Mouse (Mus musculus) splenic B cell, adult 2 months (primary cell): Measurements from ENCODE around the gene BC107364.
"Not testable (repeated sequence)": the region's sequence is repeated elsewhere in the genome, so short reads cannot be mapped to it uniquely, and the experiment has no call there.

Source experiments
- DNase-seq: peaks from one replicate; pipeline ENCODE4 v3.0.0-alpha.2; 2011; ENCODE audit warnings: low read depth, low spot score
- H3K27me3 ChIP-seq: 2 replicates; pipeline ENCODE4 v1.6.1; 2012; ENCODE audit warnings: mild to moderate bottlenecking, low read length, moderate library complexity, mixed read lengths; ENCODE audit not compliant: control insufficient read depth, poor library complexity, insufficient read depth, severe bottlenecking
- H3K36me3 ChIP-seq: 2 replicates; pipeline ENCODE4 v1.6.1; 2012; ENCODE audit warnings: mild to moderate bottlenecking, low read length, moderate library complexity, mixed read lengths; ENCODE audit not compliant: control insufficient read depth, poor library complexity, insufficient read depth, severe bottlenecking

The BC107364 gene

DNA sequence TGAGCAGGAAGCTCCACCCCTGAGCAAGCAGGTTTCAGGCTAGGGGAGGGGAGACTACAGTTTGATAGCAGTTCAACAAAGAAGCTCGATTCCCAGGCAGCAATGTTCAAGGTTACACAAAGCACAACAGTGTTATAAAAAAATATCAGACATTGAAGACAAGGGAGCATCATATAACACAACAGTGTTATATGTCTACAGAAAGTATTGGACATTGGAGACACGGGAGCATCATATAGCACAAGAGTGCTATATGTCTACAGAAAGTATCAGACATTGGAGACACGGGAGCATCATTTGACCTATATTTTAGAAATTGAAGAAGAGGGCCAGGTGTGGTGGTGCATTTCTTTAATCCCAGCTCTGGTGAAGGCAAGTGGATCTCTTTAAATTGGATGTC is 25.0 kb upstream of the BC107364 start:
- DNase-seq: no peak
- H3K36me3 ChIP-seq: no peaks in the 10 kb centered on the region
- no peaks in the 10 kb centered on the region for H3K27me3 ChIP-seq

DNA sequence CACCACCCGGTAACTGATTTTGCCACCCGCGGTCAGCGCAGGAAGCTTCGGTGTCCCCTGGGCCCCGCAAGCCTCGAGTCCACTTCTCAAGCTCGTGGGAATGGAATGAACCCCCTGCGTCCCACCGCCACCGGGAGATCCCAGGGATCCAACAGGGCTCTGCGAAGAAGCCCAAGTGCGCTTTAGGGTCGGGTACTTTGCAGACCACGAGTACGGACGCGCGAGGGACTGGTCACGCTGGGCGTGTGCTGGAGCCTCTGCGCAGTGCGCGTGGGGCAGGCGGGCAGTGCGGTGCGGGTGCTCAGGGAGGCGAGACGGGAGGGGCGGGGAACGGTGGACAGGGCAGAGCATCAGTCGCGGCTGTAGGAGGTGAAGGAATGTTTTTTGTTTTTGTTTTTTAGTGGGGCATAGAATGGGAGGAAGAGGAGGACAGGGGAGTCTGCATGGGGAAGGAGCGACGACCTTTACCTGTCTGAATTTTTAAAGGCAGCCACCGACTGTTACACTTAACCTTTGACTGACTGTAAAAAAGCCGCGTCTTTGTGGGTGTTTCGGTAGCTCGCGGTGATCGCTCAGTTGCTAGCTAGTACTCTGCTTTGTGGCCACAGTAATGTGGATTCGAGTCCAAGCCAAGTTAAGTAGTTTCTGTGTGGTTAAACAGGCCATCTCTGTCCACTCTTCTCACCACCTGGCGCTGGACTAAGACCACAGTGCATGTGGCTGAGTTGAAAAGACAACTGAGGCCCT is 23.0 kb upstream of the BC107364 start:
- DNase-seq: no peak
- H3K27me3 ChIP-seq: no peaks in the 10 kb centered on the region
- no peaks in the 10 kb centered on the region for H3K36me3 ChIP-seq

DNA sequence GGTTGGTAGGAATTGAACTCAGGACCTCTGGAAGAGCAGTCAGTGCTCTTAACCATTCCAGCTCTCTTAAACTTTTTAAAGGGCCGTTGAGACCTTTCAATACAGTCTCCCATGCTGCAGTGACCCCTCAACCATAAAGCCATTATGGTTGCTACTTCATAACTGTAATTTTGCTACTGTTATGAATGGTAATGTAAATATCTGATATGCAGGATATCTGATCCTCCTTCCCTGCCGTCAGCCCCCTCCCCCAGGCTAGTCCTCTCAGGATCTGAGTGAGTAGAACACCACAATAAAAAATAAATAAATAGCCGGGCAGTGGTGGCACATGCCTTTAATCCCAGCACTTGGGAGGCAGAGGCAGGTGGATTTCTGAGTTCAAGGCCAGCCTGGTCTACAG is 21.4 kb upstream of the BC107364 start:
- not testable (repeated sequence) for H3K27me3 ChIP-seq, DNase-seq, H3K36me3 ChIP-seq

DNA sequence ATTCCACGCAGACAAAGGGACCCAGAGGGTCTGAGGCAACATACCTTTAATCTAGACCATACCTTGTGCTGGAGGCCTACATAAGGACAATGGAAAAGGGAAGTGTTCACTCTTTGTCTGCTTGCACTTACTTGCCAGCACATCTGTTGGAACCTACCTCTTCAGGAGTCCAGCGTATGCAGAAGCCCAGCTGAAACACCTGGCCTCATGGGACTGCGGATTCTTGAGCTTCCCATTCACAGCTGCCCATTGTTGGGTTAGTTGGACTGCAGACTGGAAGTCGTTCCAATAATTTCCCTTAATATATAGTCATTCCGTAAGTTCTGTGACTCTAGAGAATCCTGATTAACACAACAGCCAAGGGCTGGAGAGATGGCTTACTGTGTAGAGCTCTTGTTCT is 20.0 kb upstream of the BC107364 start:
- no peak for DNase-seq
- Histone ChIP-seq H3K36me3 (no peaks in the 10 kb centered on the region), H3K27me3 (no peaks in the 10 kb centered on the region)

DNA sequence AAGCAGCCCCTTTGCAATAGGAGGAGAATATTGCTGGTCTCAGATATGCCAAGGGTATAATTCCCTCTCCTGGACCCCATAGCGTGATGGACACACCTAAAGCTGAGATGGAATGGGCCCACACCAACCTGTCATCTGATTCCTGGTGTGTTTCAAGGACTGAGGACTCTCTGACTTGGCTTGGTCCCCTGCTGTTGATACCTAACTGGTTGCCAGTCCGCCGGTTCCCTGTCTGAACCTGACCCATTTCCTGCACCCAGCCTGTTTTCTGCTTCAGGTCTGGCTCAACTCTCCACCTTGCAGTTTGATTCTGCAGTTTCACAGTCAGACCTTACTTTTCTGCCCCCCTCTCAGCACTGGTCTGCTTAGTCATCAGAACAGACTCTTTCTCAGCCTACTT is 17.5 kb upstream of the BC107364 start:
- Histone ChIP-seq H3K27me3 (no peaks in the 10 kb centered on the region), H3K36me3 (no peaks in the 10 kb centered on the region)
- DNase-seq: no peak

DNA sequence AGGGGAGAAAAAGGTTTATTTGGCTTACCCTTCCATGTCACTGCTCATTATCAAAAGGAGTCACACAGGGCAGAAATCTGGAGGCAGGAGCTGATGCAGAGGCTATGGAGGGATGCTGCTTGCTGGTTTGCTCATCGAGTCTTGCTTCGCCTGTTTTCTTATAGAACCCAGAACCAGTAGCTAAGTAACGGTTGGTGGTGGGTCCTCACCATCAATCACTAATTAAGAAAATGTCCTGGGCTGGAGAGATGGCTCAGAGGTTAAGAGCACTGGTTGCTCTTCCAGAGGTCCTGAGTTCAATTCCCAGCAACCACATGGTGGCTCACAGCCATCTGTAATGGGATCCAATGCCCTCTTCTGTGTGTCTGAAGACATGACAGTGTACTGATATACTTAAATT is 16.2 kb upstream of the BC107364 start:
- DNase-seq, H3K36me3 ChIP-seq, H3K27me3 ChIP-seq: not testable (repeated sequence)

DNA sequence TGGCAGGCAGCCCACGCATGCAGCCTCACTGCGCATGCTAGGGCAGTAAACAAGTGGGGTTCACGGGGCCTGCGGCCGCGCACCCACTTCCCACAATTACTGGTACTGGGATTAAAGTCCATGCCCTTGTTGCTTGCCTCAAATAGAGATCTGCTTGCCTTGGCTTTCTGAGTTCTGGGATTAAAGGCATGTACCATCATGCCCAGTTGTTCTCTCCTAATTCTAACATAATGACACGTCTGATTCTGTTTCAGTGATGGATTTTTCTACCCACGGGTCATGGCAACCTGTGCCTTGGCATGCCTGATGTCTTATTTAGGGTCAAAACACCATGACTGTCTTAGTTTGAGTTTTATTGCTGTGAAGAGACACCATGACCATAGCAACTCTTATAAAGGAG is 15.5 kb upstream of the BC107364 start:
- no peaks in the 10 kb centered on the region for H3K27me3 ChIP-seq
- no peaks in the 10 kb centered on the region for H3K36me3 ChIP-seq
- no peak for DNase-seq

DNA sequence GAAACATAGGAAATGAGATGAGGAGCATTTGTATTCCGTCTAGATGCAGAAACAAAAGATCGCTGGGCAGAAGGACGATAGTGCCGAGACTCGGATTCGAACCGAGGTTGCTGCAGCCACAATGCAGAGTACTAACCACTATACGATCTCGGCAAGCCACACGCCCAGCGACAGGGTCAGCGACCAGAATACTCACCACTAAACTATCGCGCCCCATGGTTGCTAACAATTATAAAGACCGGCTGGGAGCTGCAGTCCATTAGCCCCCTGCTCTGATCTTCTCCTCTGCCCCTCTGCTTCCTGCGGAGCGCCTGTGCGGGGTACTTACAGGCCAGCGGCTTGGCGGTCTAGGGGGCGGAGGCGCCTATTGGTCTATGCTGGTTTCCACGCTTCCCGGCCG is 11.8 kb upstream of the BC107364 start:
- H3K27me3 ChIP-seq: no peaks in the 10 kb centered on the region
- H3K36me3 ChIP-seq: no peaks in the 10 kb centered on the region
- no peak for DNase-seq

DNA sequence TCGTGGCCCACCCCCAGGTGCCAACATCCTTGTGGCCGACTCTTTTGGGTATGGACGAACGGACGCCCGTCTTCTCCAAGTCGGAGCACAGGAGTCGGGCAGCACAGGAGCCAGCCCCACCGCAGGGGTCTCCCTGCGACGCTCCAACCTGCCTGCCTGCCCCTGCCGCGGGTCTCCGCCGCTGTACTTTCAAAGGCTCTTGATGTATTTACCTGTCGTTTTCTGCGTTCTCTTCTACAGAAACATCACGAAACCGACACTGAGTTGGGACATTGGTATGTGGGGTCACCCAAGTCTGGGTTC is 8.4 kb upstream of the BC107364 start:
- not testable (repeated sequence) for DNase-seq, H3K36me3 ChIP-seq, H3K27me3 ChIP-seq

DNA sequence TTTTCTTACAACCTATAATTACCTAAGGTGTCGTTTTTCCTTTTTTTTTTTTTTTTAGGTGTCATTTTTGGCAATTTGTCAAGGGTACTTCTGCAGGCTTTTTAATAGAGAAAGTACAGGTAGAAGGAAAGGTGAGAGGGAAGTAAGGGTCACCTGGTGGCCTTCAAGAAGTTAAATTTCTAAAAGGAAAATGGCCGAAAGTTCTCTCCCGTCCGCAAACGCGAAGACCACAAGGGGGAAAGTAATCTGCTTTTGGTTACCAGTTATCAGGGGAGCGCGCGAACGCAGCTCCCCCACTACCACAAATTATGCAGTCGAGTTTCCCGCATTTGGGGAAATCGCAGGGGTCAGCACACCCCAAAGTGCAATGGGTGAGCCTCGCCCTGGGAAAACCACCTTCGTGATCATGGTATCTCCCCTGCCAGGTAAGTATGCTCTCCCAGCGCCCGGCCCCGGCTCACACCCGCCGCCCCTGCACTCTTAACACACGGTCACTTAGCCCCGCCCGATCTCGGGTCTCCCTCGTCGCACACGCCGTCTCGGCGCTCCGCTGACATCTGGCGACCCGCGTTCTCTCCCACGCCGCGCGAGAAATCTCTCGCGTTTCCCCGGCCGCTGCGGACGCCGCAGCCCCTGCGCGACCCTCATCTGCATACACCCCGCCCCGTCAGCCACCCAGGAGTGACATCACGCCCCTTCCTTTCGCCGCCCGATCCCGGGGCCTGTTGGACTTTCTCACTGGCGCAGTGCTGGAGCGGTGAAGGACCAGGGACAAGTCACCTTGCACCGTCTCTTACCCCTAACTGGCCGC is 7.9 kb upstream of the BC107364 start:
- H3K36me3 ChIP-seq, DNase-seq, H3K27me3 ChIP-seq: not testable (repeated sequence)

DNA sequence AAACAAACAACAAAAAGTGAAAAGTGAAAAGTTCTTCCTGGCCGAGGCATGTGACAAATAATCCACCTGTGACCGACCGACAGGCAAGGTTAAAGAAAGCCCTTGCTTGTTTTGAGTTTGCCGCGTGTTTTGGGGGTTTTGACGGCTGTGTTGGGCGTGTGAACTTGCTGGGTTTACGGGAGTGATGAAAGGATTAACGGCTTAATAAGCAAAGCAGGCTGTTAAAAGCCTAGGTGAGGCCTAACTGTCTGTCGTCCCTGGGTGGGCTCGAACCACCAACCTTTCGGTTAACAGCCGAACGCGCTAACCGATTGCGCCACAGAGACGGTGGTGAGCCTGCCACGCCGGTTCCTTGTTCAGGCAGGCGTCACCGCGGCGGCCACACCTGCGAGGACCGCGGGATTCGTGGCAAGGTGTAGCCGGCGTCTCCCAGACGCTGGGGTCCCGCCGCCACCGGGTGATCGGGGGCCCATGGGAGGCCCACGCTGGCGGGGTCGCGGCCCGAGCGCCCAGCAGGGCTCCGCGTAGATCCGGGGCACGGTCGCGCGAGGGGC is 6.9 kb upstream of the BC107364 start:
- not testable (repeated sequence) for H3K27me3 ChIP-seq, H3K36me3 ChIP-seq, DNase-seq

DNA sequence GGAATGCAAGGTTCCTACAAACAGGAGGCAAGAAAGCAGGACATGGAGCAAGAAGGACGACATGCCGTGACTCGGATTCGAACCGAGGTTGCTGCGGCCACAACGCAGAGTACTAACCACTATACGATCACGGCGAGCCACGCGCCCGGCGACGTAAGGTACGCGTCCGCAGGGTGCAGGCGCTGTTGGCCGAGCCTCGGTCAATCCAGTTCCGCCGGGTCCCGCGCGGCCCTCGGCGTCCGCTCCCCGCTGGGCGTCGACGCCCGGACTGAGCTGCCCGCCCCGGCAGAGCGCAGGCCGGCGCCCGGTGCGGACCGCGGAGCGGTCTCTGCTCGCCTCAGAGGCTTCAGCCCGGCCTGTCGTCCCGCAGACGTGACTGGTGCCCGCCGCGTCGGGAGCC is 5.9 kb upstream of the BC107364 start:
- DNase-seq, H3K27me3 ChIP-seq, H3K36me3 ChIP-seq: not testable (repeated sequence)

DNA sequence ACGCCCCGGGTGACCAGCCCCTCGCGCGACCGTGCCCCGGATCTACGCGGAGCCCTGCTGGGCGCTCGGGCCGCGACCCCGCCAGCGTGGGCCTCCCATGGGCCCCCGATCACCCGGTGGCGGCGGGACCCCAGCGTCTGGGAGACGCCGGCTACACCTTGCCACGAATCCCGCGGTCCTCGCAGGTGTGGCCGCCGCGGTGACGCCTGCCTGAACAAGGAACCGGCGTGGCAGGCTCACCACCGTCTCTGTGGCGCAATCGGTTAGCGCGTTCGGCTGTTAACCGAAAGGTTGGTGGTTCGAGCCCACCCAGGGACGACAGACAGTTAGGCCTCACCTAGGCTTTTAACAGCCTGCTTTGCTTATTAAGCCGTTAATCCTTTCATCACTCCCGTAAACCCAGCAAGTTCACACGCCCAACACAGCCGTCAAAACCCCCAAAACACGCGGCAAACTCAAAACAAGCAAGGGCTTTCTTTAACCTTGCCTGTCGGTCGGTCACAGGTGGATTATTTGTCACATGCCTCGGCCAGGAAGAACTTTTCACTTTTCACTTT is 847 bp downstream of the BC107364 start:
- H3K27me3 ChIP-seq, DNase-seq, H3K36me3 ChIP-seq: not testable (repeated sequence)

DNA sequence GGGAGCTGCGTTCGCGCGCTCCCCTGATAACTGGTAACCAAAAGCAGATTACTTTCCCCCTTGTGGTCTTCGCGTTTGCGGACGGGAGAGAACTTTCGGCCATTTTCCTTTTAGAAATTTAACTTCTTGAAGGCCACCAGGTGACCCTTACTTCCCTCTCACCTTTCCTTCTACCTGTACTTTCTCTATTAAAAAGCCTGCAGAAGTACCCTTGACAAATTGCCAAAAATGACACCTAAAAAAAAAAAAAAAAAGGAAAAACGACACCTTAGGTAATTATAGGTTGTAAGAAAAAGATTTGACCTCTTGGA is 1.6 kb downstream of the BC107364 start:
- H3K27me3 ChIP-seq, DNase-seq, H3K36me3 ChIP-seq: not testable (repeated sequence)

DNA sequence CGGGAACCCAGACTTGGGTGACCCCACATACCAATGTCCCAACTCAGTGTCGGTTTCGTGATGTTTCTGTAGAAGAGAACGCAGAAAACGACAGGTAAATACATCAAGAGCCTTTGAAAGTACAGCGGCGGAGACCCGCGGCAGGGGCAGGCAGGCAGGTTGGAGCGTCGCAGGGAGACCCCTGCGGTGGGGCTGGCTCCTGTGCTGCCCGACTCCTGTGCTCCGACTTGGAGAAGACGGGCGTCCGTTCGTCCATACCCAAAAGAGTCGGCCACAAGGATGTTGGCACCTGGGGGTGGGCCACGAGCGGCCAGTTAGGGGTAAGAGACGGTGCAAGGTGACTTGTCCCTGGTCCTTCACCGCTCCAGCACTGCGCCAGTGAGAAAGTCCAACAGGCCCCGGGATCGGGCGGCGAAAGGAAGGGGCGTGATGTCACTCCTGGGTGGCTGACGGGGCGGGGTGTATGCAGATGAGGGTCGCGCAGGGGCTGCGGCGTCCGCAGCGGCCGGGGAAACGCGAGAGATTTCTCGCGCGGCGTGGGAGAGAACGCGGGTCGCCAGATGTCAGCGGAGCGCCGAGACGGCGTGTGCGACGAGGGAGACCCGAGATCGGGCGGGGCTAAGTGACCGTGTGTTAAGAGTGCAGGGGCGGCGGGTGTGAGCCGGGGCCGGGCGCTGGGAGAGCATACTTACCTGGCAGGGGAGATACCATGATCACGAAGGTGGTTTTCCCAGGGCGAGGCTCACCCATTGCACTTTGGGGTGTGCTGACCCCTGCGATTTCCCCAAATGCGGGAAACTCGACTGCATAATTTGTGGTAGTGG is 2.1 kb downstream of the BC107364 start:
- H3K36me3 ChIP-seq, DNase-seq, H3K27me3 ChIP-seq: not testable (repeated sequence)
